ENCODE assay signal across 28 mouse cellular contexts in the genomic region with DNA sequence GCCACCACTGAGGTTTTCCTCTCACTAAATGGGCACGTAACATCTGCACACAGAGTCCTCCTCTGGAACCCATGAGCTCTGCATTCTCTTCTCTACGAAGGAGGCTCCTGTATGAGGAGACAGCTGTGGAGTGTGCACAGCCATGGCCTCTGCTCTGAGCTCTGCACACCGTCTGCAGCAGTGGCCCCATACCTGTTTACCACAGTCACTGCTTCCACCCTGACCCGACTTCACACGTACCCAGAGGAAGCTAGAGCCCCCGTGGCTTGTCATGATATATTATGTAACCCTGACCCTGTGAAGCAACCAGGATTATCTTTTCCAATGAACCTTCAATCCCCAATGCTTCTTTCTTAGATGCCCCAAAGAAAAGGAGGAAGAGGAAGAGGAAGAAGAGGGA. TPM values are rescaled to one million over a fixed set of nuclear protein-coding genes. Genes with fewer than 3 reads are reported as not detected.
DNase-seq lines count a peak whose midpoint lies in the region; ATAC-seq lines count a peak whose summit lies in the region.
"Had no signal": no experiment of that assay in that cellular context is flagged by ENCODE, and none has a peak within 500 bp of the region (broad histone marks: within the 10 kb centered on the region; RNA-seq: fewer than 3 reads in every experiment).

No protein-coding gene starts in this region.

- peaks cover 38% of the 10 kb centered on the region for H3K36me3 ChIP-seq in embryonic facial prominence, embryonic 12.5 days
- H3K36me3 ChIP-seq in embryonic facial prominence, embryonic 10.5 days (replicated peaks), result peaks cover 63% of the 10 kb centered on the region
- H3K36me3 ChIP-seq in heart, embryonic 14.5 days (ENCODE audit: control insufficient read depth, insufficient read depth, low read length), result peaks cover 47% of the 10 kb centered on the region

- no peak overlapping the region for H3K27ac ChIP-seq in embryonic facial prominence, embryonic 12.5 days
- no peak overlapping the region for H3K27ac ChIP-seq in embryonic facial prominence, embryonic 10.5 days (replicated peaks)
- no peak overlapping the region for H3K27ac ChIP-seq in heart, embryonic 14.5 days (replicated peaks in 1 of 2; ENCODE audit: control insufficient read depth in 1 of 2, insufficient read depth in 1 of 2, low read depth in 2 of 2, low read length in 2 of 2)
- H3K27ac ChIP-seq: embryonic facial prominence, embryonic 13.5 days; embryonic facial prominence, embryonic 15.5 days; forebrain, embryonic 10.5 days; forebrain, embryonic 12.5 days had no signal

- no peak overlapping the region for H3K4me3 ChIP-seq in embryonic facial prominence, embryonic 12.5 days
- H3K4me3 ChIP-seq in embryonic facial prominence, embryonic 10.5 days, result no peak overlapping the region
- H3K4me3 ChIP-seq in heart, embryonic 14.5 days (ENCODE audit: control insufficient read depth in 1 of 2, insufficient read depth in 1 of 2, low read depth in 1 of 2, low read length in 2 of 2), result no peak overlapping the region
- H3K4me3 ChIP-seq: embryonic facial prominence, embryonic 13.5 days; embryonic facial prominence, embryonic 15.5 days; erythroblast, embryonic 14.5 days; forebrain, embryonic 10.5 days; forebrain, embryonic 12.5 days had no signal

- intact Hi-C loops in heart, postnatal 25 days (cut with DNase I), result no loop called here

- H3K4me2 ChIP-seq in embryonic facial prominence, embryonic 12.5 days (replicated peaks), result no peak overlapping the region
- H3K4me2 ChIP-seq in heart, embryonic 14.5 days (ENCODE audit: low read length), result no peak overlapping the region
- H3K4me2 ChIP-seq: embryonic facial prominence, embryonic 13.5 days; embryonic facial prominence, embryonic 15.5 days; forebrain, embryonic 12.5 days had no signal

- no peaks in the 10 kb centered on the region for H3K9me3 ChIP-seq in embryonic facial prominence, embryonic 12.5 days
- H3K9me3 ChIP-seq in embryonic facial prominence, embryonic 10.5 days, result no peaks in the 10 kb centered on the region
- no peaks in the 10 kb centered on the region for H3K9me3 ChIP-seq in heart, embryonic 14.5 days (ENCODE audit: control insufficient read depth, low read length)
- H3K9me3 ChIP-seq: embryonic facial prominence, embryonic 13.5 days; embryonic facial prominence, embryonic 15.5 days; forebrain, embryonic 10.5 days; forebrain, embryonic 12.5 days; G1E had no signal

- no peaks in the 10 kb centered on the region for H3K4me1 ChIP-seq in embryonic facial prominence, embryonic 12.5 days
- H3K4me1 ChIP-seq in embryonic facial prominence, embryonic 10.5 days, result no peaks in the 10 kb centered on the region
- H3K4me1 ChIP-seq in heart, embryonic 14.5 days (ENCODE audit: control insufficient read depth in 2 of 2, insufficient read depth in 2 of 2, low read length in 2 of 2), result no peaks in the 10 kb centered on the region
- H3K4me1 ChIP-seq: embryonic facial prominence, embryonic 13.5 days; embryonic facial prominence, embryonic 15.5 days; forebrain, embryonic 10.5 days; forebrain, embryonic 12.5 days had no signal

- DNase-seq in embryonic facial prominence, embryonic 10.5 days (ENCODE audit: low spot score), result no peak
- DNase-seq in heart, postnatal 25 days (ENCODE audit: low spot score), result no peak
- no peak for DNase-seq in adrenal gland, adult 18-20 months (ENCODE audit: low spot score in 2 of 2)
- DNase-seq: adrenal gland, adult 2 months; adrenal gland, postnatal 10 days; adrenal gland, postnatal 25 days; B cell, adult 2 months; cerebellum, adult 11 months; cerebellum, adult 18-20 months; cerebellum, adult 8-10 months; cerebellum, adult 9-11 months; cerebellum, postnatal 14 days; cerebellum, postnatal 36 days; embryo, embryonic 11 days had no signal

- 89% methylated on average over 6 of the region's 6 CpGs for WGBS in embryonic facial prominence, embryonic 12.5 days
- 91% methylated on average over 6 of the region's 6 CpGs for WGBS in embryonic facial prominence, embryonic 10.5 days
- 83% methylated on average over 6 of the region's 6 CpGs for WGBS in heart, embryonic 14.5 days

- ATAC-seq in embryonic facial prominence, embryonic 12.5 days (ENCODE audit: insufficient number of reproducible peaks, insufficient read depth, low FRiP score, low TSS enrichment), result 0 out of 2 replicates have a peak, but pooled peaks have one; percentile 41
- ATAC-seq in heart, embryonic 14.5 days (ENCODE audit: insufficient number of reproducible peaks, insufficient read depth, low FRiP score, low read depth), result 0 out of 2 replicates have a peak, but pooled peaks have one; percentile 17
- ATAC-seq: activated CD4-positive, CD25-positive, alpha-beta regulatory T cell, adult 4 months; CD4-positive, CD25-positive, alpha-beta regulatory T cell, adult 4 months; forebrain, embryonic 14.5 days; forebrain, embryonic 16.5 days; Patski had no signal

- H3K9ac ChIP-seq in embryonic facial prominence, embryonic 12.5 days, result no peak overlapping the region
- H3K9ac ChIP-seq in heart, embryonic 14.5 days (ENCODE audit: low read length), result no peak overlapping the region
- H3K9ac ChIP-seq: embryonic facial prominence, embryonic 13.5 days; embryonic facial prominence, embryonic 15.5 days; forebrain, embryonic 12.5 days had no signal

- no peaks in the 10 kb centered on the region for H3K27me3 ChIP-seq in embryonic facial prominence, embryonic 12.5 days
- no peaks in the 10 kb centered on the region for H3K27me3 ChIP-seq in embryonic facial prominence, embryonic 10.5 days (replicated peaks; ENCODE audit: low read depth, poor library complexity, severe bottlenecking)
- no peaks in the 10 kb centered on the region for H3K27me3 ChIP-seq in heart, embryonic 14.5 days (ENCODE audit: control insufficient read depth, insufficient read depth, low read length)
- H3K27me3 ChIP-seq: CH12.LX; embryonic facial prominence, embryonic 13.5 days; embryonic facial prominence, embryonic 15.5 days; forebrain, embryonic 12.5 days; Patski had no signal

RNA-seq across cellular contexts. Expression of a gene that starts 9.8 kb away (rescaled TPM):
- polyA plus RNA-seq in embryonic facial prominence, embryonic 12.5 days (2016; fragmentation: Nextera tagmentation; extraction: Ambion mirVana), result 14.2 and 14.4 TPM in 2 replicates
- polyA plus RNA-seq in embryonic facial prominence, embryonic 10.5 days (2016; fragmentation: Nextera tagmentation; extraction: Ambion mirVana), result 16.3 and 20.2 TPM in 2 replicates
- polyA plus RNA-seq in heart, embryonic 14.5 days (2014; fragmentation: Nextera tagmentation; extraction: Ambion mirVana), result 6.9 and 9.4 TPM in 2 replicates
- 1 to 10 TPM; 2.2 to 3.3 TPM for total RNA-seq in heart, postnatal 25 days (2021)
- 1 to 10 TPM; 5.3 to 5.5 TPM for total RNA-seq in adrenal gland, adult 18-20 months (2021)

RNA-seq across cellular contexts. Expression of a gene that starts 46.8 kb away (rescaled TPM):
- polyA plus RNA-seq in embryonic facial prominence, embryonic 12.5 days (2016; fragmentation: Nextera tagmentation; extraction: Ambion mirVana), result 33.2 and 36.4 TPM in 2 replicates
- 36.0 and 37.4 TPM in 2 replicates for polyA plus RNA-seq in embryonic facial prominence, embryonic 10.5 days (2016; fragmentation: Nextera tagmentation; extraction: Ambion mirVana)
- 19.0 and 19.5 TPM in 2 replicates for polyA plus RNA-seq in heart, embryonic 14.5 days (2014; fragmentation: Nextera tagmentation; extraction: Ambion mirVana)
- 10 to 100 TPM; 15.4 to 15.5 TPM for total RNA-seq in heart, postnatal 25 days (2021)
- total RNA-seq in adrenal gland, adult 18-20 months (2021), result 10 to 100 TPM; 34.7 to 35.0 TPM
